Mouse (Mus musculus) megakaryocyte, embryonic 14.5 days (primary cell): ENCODE data around the gene Dbndd2.

ENCODE experiments used
- FLI1 ChIP-seq: IDR thresholded peaks from 2 replicates; pipeline ENCODE4 v1.6.1; 2012; ENCODE audit warnings: low read length, inconsistent platforms, mixed read lengths
- GATA1 ChIP-seq: IDR thresholded peaks from 3 replicates; pipeline ENCODE4 v1.6.1; 2012; ENCODE audit warnings: mixed read lengths, low read length, inconsistent platforms, borderline replicate concordance

GRCm38 (mm10) chr2:164438257-164438656, 47.6 kb upstream of the Dbndd2 start:
- TF ChIP-seq GATA1 (no peak), FLI1 (no peak)
